Mouse (Mus musculus) limb, embryonic 14.5 days (tissue): ENCODE measurements around the gene Gm10065. TPM values are rescaled to one million over a fixed set of nuclear protein-coding genes. Genes with fewer than 3 reads are reported as not detected.
"Not testable (repeated sequence)": the region's sequence is repeated elsewhere in the genome, so short reads cannot be mapped to it uniquely, and the experiment has no call there.

Source experiments
- ATAC-seq: fragments of 200-750 bp; cut with Nextera tagmentation; 2 replicates; pipeline ENCODE4 v1.8.0; 2017; ENCODE audit warnings: low read depth, moderate number of reproducible peaks, moderate TSS enrichment; ENCODE audit not compliant: low FRiP score
- DNase-seq: peaks from one replicate; pipeline ENCODE4 v3.0.0-alpha.2; 2015; ENCODE audit warnings: low spot score
- H3K27ac ChIP-seq: fragments of 300-500 bp; sonication (generic); replicated peaks from 2 replicates; pipeline ENCODE4 v1.5.1; 2014; ENCODE audit warnings: low read depth, mild to moderate bottlenecking, low read length, moderate library complexity, mixed read lengths
- H3K27me3 ChIP-seq: fragments of 300-500 bp; sonication (generic); 2 replicates; pipeline ENCODE4 v1.6.1; 2014; ENCODE audit warnings: low read length, mixed read lengths; ENCODE audit not compliant: control insufficient read depth, insufficient read depth
- H3K36me3 ChIP-seq: fragments of 300-500 bp; sonication (generic); 2 replicates; pipeline ENCODE4 v1.6.1; 2014; ENCODE audit warnings: mild to moderate bottlenecking, low read length, moderate library complexity, mixed read lengths; ENCODE audit not compliant: control insufficient read depth, insufficient read depth
- H3K4me1 ChIP-seq: fragments of 300-500 bp; sonication (generic); 2 replicates; pipeline ENCODE4 v1.6.1; 2014; ENCODE audit warnings: antibody characterized with exemption, low read length, mixed read lengths; ENCODE audit not compliant: control insufficient read depth, insufficient read depth
- H3K4me2 ChIP-seq: fragments of 300-500 bp; sonication (generic); replicated peaks from 2 replicates; pipeline ENCODE4 v1.6.1; 2014; ENCODE audit warnings: low read depth, mild to moderate bottlenecking, low read length, moderate library complexity; ENCODE audit not compliant: severe bottlenecking
- H3K4me3 ChIP-seq: fragments of 300-500 bp; sonication (generic); replicated peaks from 2 replicates; pipeline ENCODE4 v1.5.1; 2014; ENCODE audit warnings: low read length
- H3K9ac ChIP-seq: fragments of 300-500 bp; sonication (generic); 2 replicates; pipeline ENCODE4 v1.6.1; 2014; ENCODE audit warnings: mild to moderate bottlenecking, low read depth, low read length, moderate library complexity; ENCODE audit not compliant: severe bottlenecking
- H3K9me3 ChIP-seq: fragments of 300-500 bp; sonication (generic); 2 replicates; pipeline ENCODE4 v1.6.1; 2016; ENCODE audit warnings: low read length; ENCODE audit not compliant: control insufficient read depth
- POLR2A ChIP-seq: fragments of 200-500 bp; IDR thresholded peaks from 2 replicates; pipeline ENCODE4 v1.8.0; 2012; ENCODE audit warnings: inconsistent platforms, mild to moderate bottlenecking, moderate library complexity, borderline replicate concordance; ENCODE audit not compliant: insufficient read depth, insufficient read length; ENCODE audit errors: extremely low read depth
- WGBS: fragments of 180-500 bp; shearing (Covaris S2); extraction: QIAGEN DNeasy Blood & Tissue Kit; methylation state at CpG from one replicate; pipeline ENCODE4 v1.1.7; 2014; 5-methylcytosine and 5-hydroxymethylcytosine counted together
- polyA plus RNA-seq, 2 experiments: library from polyadenylated mRNA; depleted of rRNA in 1 of 2; stranded (reverse) in 1 of 2; unstranded in 1 of 2; fragments of >200 nt; fragmentation: Nextera tagmentation in 1 of 2; extraction: Ambion mirVana in 1 of 2; gene quantifications; 2 replicates each; pipeline versions ENCODE4 v1.2.1 to v1.2.3; 2012 to 2014

Gene Gm10065
- polyA plus RNA-seq, 2 experiments, result not detected

DNA sequence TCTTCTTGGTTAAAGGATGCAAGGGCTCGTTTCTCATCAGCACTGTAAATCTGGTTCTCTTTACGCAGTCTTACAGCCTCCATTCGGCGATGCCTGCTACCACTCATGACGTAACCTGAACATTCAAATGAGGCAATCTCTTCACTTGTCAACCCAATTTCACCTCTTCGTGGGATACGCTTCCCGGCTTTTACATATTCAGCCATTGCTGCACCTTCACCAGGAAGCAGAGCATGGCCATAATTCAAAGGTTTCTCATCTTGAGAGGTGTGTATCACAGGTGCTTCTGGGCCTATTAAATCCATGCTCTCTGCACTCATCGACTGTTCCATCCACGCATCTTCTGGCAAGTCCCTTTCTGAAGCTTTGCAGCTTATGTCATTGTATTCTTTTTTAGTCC is 11.9 kb downstream of the Gm10065 start:
- ATAC-seq, result no peak
- WGBS, result 84% methylated on average over 10 of the region's 10 CpGs
- H3K4me2 ChIP-seq, result no peak overlapping the region
- DNase-seq, result no peak
- H3K9ac ChIP-seq, result no peak overlapping the region
- no peak overlapping the region for H3K4me3 ChIP-seq
- no peaks in the 10 kb centered on the region for H3K36me3 ChIP-seq
- peaks cover 5% of the 10 kb centered on the region; the same call in 1 of the 2 replicates for H3K9me3 ChIP-seq
- H3K4me1 ChIP-seq, result no peaks in the 10 kb centered on the region
- H3K27me3 ChIP-seq, result 0 out of 2 replicates have a peak, but pooled peaks cover 5% of the 10 kb centered on the region
- TF ChIP-seq POLR2A, result no peak
- H3K27ac ChIP-seq, result no peak overlapping the region

DNA sequence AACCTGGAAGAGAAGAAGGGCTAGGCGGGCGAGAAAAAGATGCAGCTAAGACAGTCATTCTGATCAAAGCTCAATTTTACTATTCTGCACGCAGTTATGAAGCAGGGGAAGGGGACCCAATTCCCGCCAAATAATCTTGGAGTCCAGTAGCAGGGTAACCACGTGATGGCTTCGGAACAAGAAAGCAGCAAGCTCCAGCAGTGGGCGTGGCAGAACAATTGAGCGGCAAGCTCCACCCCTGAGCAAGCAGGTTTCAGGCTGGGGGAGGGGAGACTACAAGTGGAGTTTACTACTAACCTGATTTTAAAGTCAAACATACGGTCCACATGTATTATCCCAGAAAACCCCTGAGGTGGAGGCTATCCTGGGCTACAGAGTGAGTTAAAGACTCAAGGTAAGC is 16.7 kb downstream of the Gm10065 start:
- H3K9me3 ChIP-seq, ATAC-seq, DNase-seq, H3K4me2 ChIP-seq, H3K27ac ChIP-seq, H3K9ac ChIP-seq, H3K36me3 ChIP-seq, H3K27me3 ChIP-seq, H3K4me3 ChIP-seq, H3K4me1 ChIP-seq: not testable (repeated sequence)
- WGBS, result 45% methylated on average over 9 of the region's 9 CpGs

DNA sequence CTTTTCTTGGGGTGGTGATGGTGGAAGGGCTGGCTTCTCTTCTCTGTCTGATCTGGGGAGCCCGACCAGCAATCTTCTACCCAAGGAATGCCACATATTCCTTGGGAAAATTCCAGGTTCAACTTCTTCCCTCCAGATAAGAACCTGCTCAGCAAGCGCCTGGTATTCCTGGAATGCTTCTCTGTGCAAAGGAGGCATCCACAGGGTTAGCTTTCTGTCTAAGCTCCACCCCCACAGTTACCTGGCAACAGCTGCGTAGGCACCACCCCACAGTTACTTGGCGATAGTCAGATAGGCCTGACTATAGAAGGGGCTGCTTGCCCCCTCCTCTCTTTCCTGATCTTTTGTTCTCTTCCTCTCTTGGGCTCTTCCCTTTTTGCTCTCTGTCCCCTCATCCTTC is 22.9 kb downstream of the Gm10065 start:
- H3K4me2 ChIP-seq, result no peak overlapping the region
- H3K27me3 ChIP-seq, result no peaks in the 10 kb centered on the region; the same call in 1 of the 2 replicates
- 17% methylated on average over 4 of the region's 4 CpGs for WGBS
- no peak for DNase-seq
- no peak for ATAC-seq
- no peak overlapping the region for H3K4me3 ChIP-seq
- no peak for TF ChIP-seq POLR2A
- no peak overlapping the region for H3K27ac ChIP-seq
- H3K9ac ChIP-seq, result no peak overlapping the region
- H3K9me3 ChIP-seq, result no peaks in the 10 kb centered on the region
- 0 out of 2 replicates have a peak, but pooled peaks cover 5% of the 10 kb centered on the region for H3K36me3 ChIP-seq
- H3K4me1 ChIP-seq, result peaks cover 8% of the 10 kb centered on the region

DNA sequence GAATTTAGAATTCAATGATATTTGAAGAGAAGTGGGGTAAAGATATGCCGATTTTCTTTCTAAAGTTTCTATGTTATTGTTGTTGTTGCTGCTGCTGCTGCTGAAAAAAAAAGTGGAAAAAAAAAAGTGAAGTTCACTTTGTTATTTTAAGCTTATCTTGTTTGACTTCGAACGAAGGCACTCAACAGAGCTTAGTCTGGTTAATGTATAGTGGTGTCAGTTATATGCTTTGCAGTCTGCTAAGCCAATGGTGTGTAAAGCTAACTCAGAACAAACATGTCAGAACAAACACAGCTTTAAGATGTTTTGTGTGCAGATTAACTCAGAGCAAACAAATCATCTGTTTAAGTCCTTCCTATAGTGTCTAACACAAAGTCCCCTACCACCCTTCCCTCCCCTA is 25.1 kb downstream of the Gm10065 start:
- Histone ChIP-seq H3K4me3 (no peak overlapping the region), H3K27ac (no peak overlapping the region)
- WGBS, result 97% methylated on average over 3 of the region's 3 CpGs

DNA sequence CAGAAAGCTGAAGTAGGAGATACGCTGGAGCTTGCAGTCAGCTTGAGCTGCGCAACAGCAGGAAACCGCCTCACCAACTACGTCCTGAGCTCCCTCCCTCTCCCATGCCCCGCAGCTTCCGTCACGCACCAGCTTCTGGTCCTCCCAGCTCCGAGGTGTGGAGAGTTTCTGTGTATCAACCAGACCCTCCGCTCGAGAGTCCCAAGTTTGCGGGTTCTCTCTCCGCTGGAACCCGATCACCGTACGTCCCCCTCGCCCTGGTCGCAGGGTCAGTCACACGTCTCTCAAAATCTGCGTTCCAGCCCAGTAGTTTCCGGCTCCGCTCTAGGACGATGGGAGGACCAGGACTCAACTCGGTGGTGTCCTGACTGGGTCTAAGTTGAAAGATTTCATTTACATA is 25.8 kb downstream of the Gm10065 start, which contains the start of gene Zscan26:
Zscan26 (minus strand) TSS at position 282 of the 400 bp plus-strand sequence.
- peak within 1 kb of the TSS; percentile 77 for H3K4me2 ChIP-seq
- peak; percentile 89 for ATAC-seq
- peaks cover 8% of the 10 kb centered on the region for H3K4me1 ChIP-seq
- H3K9ac ChIP-seq, result peak within 1 kb of the TSS; percentile 77
- no peaks in the 10 kb centered on the region for H3K9me3 ChIP-seq
- H3K4me3 ChIP-seq, result peak within 1 kb of the TSS; percentile 79
- H3K36me3 ChIP-seq, result peaks cover 18% of the 10 kb centered on the region
- H3K27ac ChIP-seq, result peak within 1 kb of the TSS; percentile 72; the same call in 1 of the 2 replicates
- peak; percentile 14; the same call in 1 of the 2 replicates for TF ChIP-seq POLR2A
- H3K27me3 ChIP-seq, result no peaks in the 10 kb centered on the region; the same call in 1 of the 2 replicates
- DNase-seq, result peak; percentile 88
- WGBS, result 0% methylated on average over 23 of the region's 23 CpGs

More for the DNA sequence above, 25.1 kb downstream of the Gm10065 start:
- no peaks in the 10 kb centered on the region; the same call in 1 of the 2 replicates for H3K27me3 ChIP-seq
- H3K9me3 ChIP-seq, result no peaks in the 10 kb centered on the region
- no peak overlapping the region for H3K9ac ChIP-seq
- H3K4me2 ChIP-seq, result peak overlapping the region; percentile 77
- ATAC-seq (no peak), DNase-seq (no peak)
- H3K4me1 ChIP-seq, result peaks cover 8% of the 10 kb centered on the region
- peaks cover 12% of the 10 kb centered on the region; the same call in 1 of the 2 replicates for H3K36me3 ChIP-seq
- TF ChIP-seq POLR2A, result no peak
